In the genomic region with DNA sequence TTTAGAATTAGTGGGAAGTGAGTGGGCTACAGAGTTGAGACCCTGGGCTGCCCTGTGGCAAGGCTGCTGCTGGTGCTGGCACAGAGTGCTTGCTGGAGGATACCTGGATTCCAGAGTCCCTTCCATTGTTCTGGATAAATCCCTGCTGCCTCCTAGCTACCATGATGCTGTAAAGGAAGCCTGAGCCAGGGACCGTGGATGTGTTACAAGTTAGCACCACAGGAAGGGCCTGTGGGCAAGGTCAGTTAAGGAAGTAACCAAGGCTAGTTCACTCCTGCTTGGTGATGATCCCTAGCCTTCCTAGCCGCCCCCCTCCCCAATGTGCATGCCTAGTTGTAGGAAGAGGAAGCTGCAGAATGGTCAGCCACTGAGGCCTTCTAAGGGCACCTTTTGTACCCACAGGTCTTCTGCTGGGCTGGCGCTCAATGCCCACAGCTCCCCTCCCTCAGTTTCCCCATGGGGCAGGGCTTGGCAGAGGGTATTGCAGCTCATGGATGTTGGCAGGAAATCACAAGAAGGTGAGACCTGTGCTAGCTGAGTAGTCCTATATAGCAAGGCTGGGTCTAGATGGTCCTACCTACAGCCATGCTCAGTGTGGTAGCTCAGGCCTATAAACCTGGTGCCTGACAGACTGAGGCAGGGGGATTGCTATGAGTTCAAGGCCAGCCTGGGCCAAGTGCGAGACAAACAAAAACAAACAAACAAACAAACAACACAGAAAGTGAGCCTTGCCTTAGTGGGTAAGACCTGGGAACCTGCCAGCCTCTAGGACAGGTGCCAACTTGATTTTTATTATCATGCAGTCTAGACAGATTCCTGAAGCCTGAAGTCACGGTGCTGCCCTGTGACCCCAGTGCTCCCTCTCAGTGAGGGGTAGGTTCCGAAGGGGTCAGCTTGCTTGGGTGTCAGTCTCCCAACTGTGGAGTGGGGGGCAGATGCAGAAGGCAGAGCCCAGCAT, we compare ENCODE assay signal across 8 mouse cellular contexts. TPM values are rescaled to one million over a fixed set of nuclear protein-coding genes. Genes with fewer than 3 reads are reported as not detected.
DNase-seq lines count a peak whose midpoint lies in the region; ATAC-seq and TF ChIP-seq lines count a peak whose summit lies in the region.

No protein-coding gene starts in this region.

- peak overlapping the region; percentile 87 for H3K9ac ChIP-seq in neural tube, embryonic 11.5 days (ENCODE audit: low read length)
- H3K9ac ChIP-seq in stomach, embryonic 15.5 days: no peak overlapping the region

- no peaks in the 10 kb centered on the region for H3K36me3 ChIP-seq in neural tube, embryonic 11.5 days (ENCODE audit: control insufficient read depth, insufficient read depth, low read length)
- no peaks in the 10 kb centered on the region for H3K36me3 ChIP-seq in stomach, embryonic 15.5 days
- no peaks in the 10 kb centered on the region for H3K36me3 ChIP-seq in thymus, adult 2 months (ENCODE audit: control insufficient read depth, insufficient read depth, low read length)

- no peaks in the 10 kb centered on the region for H3K27me3 ChIP-seq in neural tube, embryonic 11.5 days (ENCODE audit: control insufficient read depth, insufficient read depth, low read length)
- no peaks in the 10 kb centered on the region for H3K27me3 ChIP-seq in stomach, embryonic 15.5 days (replicated peaks)
- H3K27me3 ChIP-seq in thymus, adult 2 months (ENCODE audit: control insufficient read depth, insufficient read depth, low read length): no peaks in the 10 kb centered on the region

- 0 out of 2 replicates have a peak overlapping the region, but pooled peaks have one; percentile 17 for H3K27ac ChIP-seq in neural tube, embryonic 11.5 days (ENCODE audit: low read depth, low read length)
- peak overlapping the region; percentile 40; the same call in 1 of the 2 replicates for H3K27ac ChIP-seq in stomach, embryonic 15.5 days
- H3K27ac ChIP-seq in thymus, adult 2 months (ENCODE audit: control insufficient read depth, insufficient read depth, low read length): no peak overlapping the region

- TF ChIP-seq CTCF in thymus, adult 2 months (IDR thresholded peaks at IDR 0.05; ENCODE audit: borderline replicate concordance, control insufficient read depth, extremely low read depth, insufficient read depth, low read length, poor library complexity): no peak

- WGBS in neural tube, embryonic 11.5 days: 58% methylated on average over 6 of the region's 6 CpGs
- WGBS in stomach, embryonic 15.5 days: 60% methylated on average over 6 of the region's 6 CpGs
- WGBS in thymus, adult 2 months: 87% methylated on average over 6 of the region's 6 CpGs

- peak; percentile 62 for DNase-seq in adrenal gland, postnatal 10 days
- DNase-seq in adrenal gland, adult 2 months: no peak
- DNase-seq in neural tube, embryonic 11.5 days (ENCODE audit: low spot score): no peak
- no peak for DNase-seq in neural tube, embryonic 10.5 days (ENCODE audit: extremely low spot score, low spot score)
- DNase-seq in kidney, adult 9 months: peak; percentile 90
- no peak for DNase-seq in thymus, adult 2 months
- no peak for DNase-seq in gastrocnemius, postnatal 10 days

- no peaks in the 10 kb centered on the region for H3K9me3 ChIP-seq in neural tube, embryonic 11.5 days (ENCODE audit: control insufficient read depth, low read length)
- H3K9me3 ChIP-seq in stomach, embryonic 15.5 days: no peaks in the 10 kb centered on the region

- H3K4me3 ChIP-seq in neural tube, embryonic 11.5 days (ENCODE audit: low read depth, low read length): peak overlapping the region; percentile 47
- no peak overlapping the region for H3K4me3 ChIP-seq in stomach, embryonic 15.5 days (replicated peaks)
- H3K4me3 ChIP-seq in thymus, adult 2 months (ENCODE audit: control insufficient read depth, insufficient read depth, low read length): no peak overlapping the region

- no peak for ATAC-seq in neural tube, embryonic 11.5 days (ENCODE audit: insufficient read depth, low FRiP score, low TSS enrichment)
- no peak for ATAC-seq in stomach, embryonic 15.5 days (ENCODE audit: insufficient read depth, low FRiP score, low read depth)

- peak overlapping the region; percentile 78 for H3K4me2 ChIP-seq in neural tube, embryonic 11.5 days (ENCODE audit: low read depth)
- no peak overlapping the region for H3K4me2 ChIP-seq in stomach, embryonic 15.5 days

- no peak for TF ChIP-seq POLR2A in thymus, adult 2 months (IDR thresholded peaks at IDR 0.05; ENCODE audit: control insufficient read depth, extremely low read depth, insufficient read depth, low read length, poor library complexity)

- peaks cover 60% of the 10 kb centered on the region for H3K4me1 ChIP-seq in neural tube, embryonic 11.5 days (ENCODE audit: control insufficient read depth, insufficient read depth, low read length)
- H3K4me1 ChIP-seq in stomach, embryonic 15.5 days: peaks cover 74% of the 10 kb centered on the region
- H3K4me1 ChIP-seq in thymus, adult 2 months (replicated peaks; ENCODE audit: control insufficient read depth, insufficient read depth, low read length): peaks cover 52% of the 10 kb centered on the region

RNA-seq across cellular contexts. Expression of a gene that starts 20.3 kb away (rescaled TPM):
- total RNA-seq in adrenal gland, postnatal 10 days (2021): 1 to 10 TPM; 4.0 to 4.5 TPM
- 1 to 10 TPM; 2.0 to 2.8 TPM for total RNA-seq in adrenal gland, adult 2 months (2021)
- 9.1 and 11.2 TPM in 2 replicates for polyA plus RNA-seq in adrenal gland, adult 2 months (2012; rRNA removed)
- polyA plus RNA-seq in neural tube, embryonic 11.5 days (2014; fragmentation: Nextera tagmentation; extraction: Ambion mirVana): 3.5 and 4.1 TPM in 2 replicates
- polyA plus RNA-seq in stomach, embryonic 15.5 days (2015; fragmentation: Nextera tagmentation; extraction: Ambion mirVana): 3.1 and 3.6 TPM in 2 replicates
- polyA plus RNA-seq in thymus, adult 2 months (2012; rRNA removed): 27.0 and 32.0 TPM in 2 replicates
- 1 to 10 TPM in 1 of 2 experiments, under 1 TPM in 1; 0.80 to 1.2 TPM for total RNA-seq in gastrocnemius, postnatal 10 days (2021)

RNA-seq across cellular contexts. Expression of a gene that starts 22.6 kb away (rescaled TPM):
- total RNA-seq in adrenal gland, postnatal 10 days (2021): 10 to 100 TPM; 35.9 to 48.9 TPM
- total RNA-seq in adrenal gland, adult 2 months (2021): 10 to 100 TPM; 17.3 to 24.3 TPM
- polyA plus RNA-seq in adrenal gland, adult 2 months (2012; rRNA removed): 40.2 and 56.5 TPM in 2 replicates
- 133 and 140 TPM in 2 replicates for polyA plus RNA-seq in neural tube, embryonic 11.5 days (2014; fragmentation: Nextera tagmentation; extraction: Ambion mirVana)
- 42.7 and 47.9 TPM in 2 replicates for polyA plus RNA-seq in stomach, embryonic 15.5 days (2015; fragmentation: Nextera tagmentation; extraction: Ambion mirVana)
- 146 and 166 TPM in 2 replicates for polyA plus RNA-seq in thymus, adult 2 months (2012; rRNA removed)
- total RNA-seq in gastrocnemius, postnatal 10 days (2021): 10 to 100 TPM; 15.6 to 18.0 TPM

RNA-seq across cellular contexts. Expression of a gene that starts 57.7 kb away (rescaled TPM):
- total RNA-seq in adrenal gland, postnatal 10 days (2021): not detected
- not detected for total RNA-seq in adrenal gland, adult 2 months (2021)
- polyA plus RNA-seq in adrenal gland, adult 2 months (2012; rRNA removed): not detected in 2 replicates
- not detected in 2 replicates for polyA plus RNA-seq in neural tube, embryonic 11.5 days (2014; fragmentation: Nextera tagmentation; extraction: Ambion mirVana)
- 0.08 TPM in 1 of 2 replicates, not detected in the other for polyA plus RNA-seq in stomach, embryonic 15.5 days (2015; fragmentation: Nextera tagmentation; extraction: Ambion mirVana)
- 2.6 and 2.7 TPM in 2 replicates for polyA plus RNA-seq in thymus, adult 2 months (2012; rRNA removed)
- total RNA-seq in gastrocnemius, postnatal 10 days (2021): not detected

Comparison
In these comparisons a context has a peak if more than half of its experiments do, and no peak if none do; other contexts are left out.
1. DNase-seq: peak in adrenal gland, postnatal 10 days (single experiment) and kidney, adult 9 months (single experiment); none in adrenal gland, adult 2 months (single experiment), neural tube, embryonic 11.5 days (single experiment), neural tube, embryonic 10.5 days (single experiment), thymus, adult 2 months (single experiment) and gastrocnemius, postnatal 10 days (single experiment).